Mouse (Mus musculus) intestine, embryonic 15.5 days (tissue): Measurements from ENCODE around the gene Cd72. TPM values are rescaled to one million over a fixed set of nuclear protein-coding genes. Genes with fewer than 3 reads are reported as not detected.

Source experiments
- ATAC-seq: fragments of 200-750 bp; cut with Nextera tagmentation; 2 replicates; pipeline ENCODE4 v1.8.0; 2017; ENCODE audit warnings: moderate TSS enrichment, moderate library complexity
- H3K27ac ChIP-seq: fragments of 300-500 bp; sonication (generic); 2 replicates; pipeline ENCODE4 v1.5.1; 2015; ENCODE audit warnings: mild to moderate bottlenecking, inconsistent platforms
- H3K27me3 ChIP-seq: fragments of 300-500 bp; sonication (generic); replicated peaks from 2 replicates; pipeline ENCODE4 v1.6.1; 2015; ENCODE audit warnings: inconsistent platforms
- H3K36me3 ChIP-seq: fragments of 300-500 bp; sonication (generic); 2 replicates; pipeline ENCODE4 v1.6.1; 2015; ENCODE audit warnings: inconsistent platforms
- H3K4me1 ChIP-seq: fragments of 300-500 bp; sonication (generic); replicated peaks from 2 replicates; pipeline ENCODE4 v1.6.1; 2015; ENCODE audit warnings: inconsistent platforms
- H3K4me2 ChIP-seq: fragments of 300-500 bp; sonication (generic); replicated peaks from 2 replicates; pipeline ENCODE4 v1.6.1; 2015; ENCODE audit warnings: mild to moderate bottlenecking, inconsistent platforms
- H3K4me3 ChIP-seq: fragments of 300-500 bp; sonication (generic); replicated peaks from 2 replicates; pipeline ENCODE4 v1.5.1; 2015; ENCODE audit warnings: inconsistent platforms
- H3K9ac ChIP-seq: fragments of 300-500 bp; sonication (generic); 2 replicates; pipeline ENCODE4 v1.6.1; 2015; ENCODE audit warnings: inconsistent platforms
- H3K9me3 ChIP-seq: fragments of 300-500 bp; sonication (generic); 2 replicates; pipeline ENCODE4 v1.6.1; 2016; ENCODE audit warnings: inconsistent platforms
- WGBS: fragments of 180-500 bp; shearing (Covaris S2); methylation state at CpG from one replicate; pipeline ENCODE4 v1.1.7; 2015; 5-methylcytosine and 5-hydroxymethylcytosine counted together
- polyA plus RNA-seq: library from polyadenylated mRNA; unstranded; fragments of >200 nt; fragmentation: Nextera tagmentation; extraction: Ambion mirVana; gene quantifications from 2 replicates; pipeline ENCODE4 v1.2.1, GENCODE M21; 2015

The Cd72 gene
- polyA plus RNA-seq, 1 experiment from 2014 or later: 2.9 TPM

DNA sequence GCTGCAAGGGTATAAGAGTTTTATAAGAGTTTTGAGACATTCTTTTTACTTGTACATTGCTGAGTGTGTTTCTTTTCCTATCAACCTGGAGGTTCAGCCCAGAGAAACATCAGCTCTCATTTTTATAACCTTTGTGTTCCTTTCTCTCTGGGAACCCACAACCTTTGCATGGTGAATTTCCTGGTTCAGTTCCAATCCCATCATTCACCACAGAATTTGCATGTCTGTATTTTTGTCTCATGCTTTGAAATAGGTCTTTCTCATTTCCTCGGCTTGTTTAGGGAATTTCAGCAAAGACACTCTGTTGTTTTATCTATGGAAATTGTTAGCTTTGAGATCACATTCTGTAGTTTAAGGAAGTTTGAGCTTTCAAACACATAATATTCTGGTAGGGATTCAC lies 19.2 kb upstream of the Cd72 start:
- Histone ChIP-seq H3K27ac (no peak overlapping the region), H3K4me3 (no peak overlapping the region), H3K4me2 (no peak overlapping the region), H3K27me3 (no peaks in the 10 kb centered on the region), H3K4me1 (no peaks in the 10 kb centered on the region), H3K9me3 (no peaks in the 10 kb centered on the region), H3K9ac (no peak overlapping the region), H3K36me3 (no peaks in the 10 kb centered on the region)
- no peak for ATAC-seq
- 63% methylated on average over 1 of the region's 1 CpGs for WGBS

DNA sequence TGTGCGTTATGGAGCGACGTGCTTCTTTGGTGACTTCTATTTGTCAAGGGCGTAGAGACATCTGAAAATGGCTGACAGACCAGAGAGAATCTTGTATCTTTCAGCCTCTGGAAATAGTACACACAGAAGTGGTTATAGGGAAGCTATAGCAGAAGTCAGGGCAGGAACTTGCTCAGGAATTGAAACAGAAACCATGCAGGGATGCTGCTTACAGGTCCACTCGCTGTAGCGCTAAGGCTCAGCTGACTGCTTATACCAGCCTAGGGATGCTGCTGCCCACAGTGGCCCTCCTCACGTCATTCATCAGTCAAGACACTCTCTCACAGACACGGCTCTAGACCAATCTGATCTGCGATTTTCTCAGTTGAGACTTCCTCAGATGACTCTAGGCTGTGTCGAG lies 15.9 kb upstream of the Cd72 start:
- no peak overlapping the region for H3K27ac ChIP-seq
- H3K4me1 ChIP-seq: no peaks in the 10 kb centered on the region
- ATAC-seq: no peak
- H3K36me3 ChIP-seq: no peaks in the 10 kb centered on the region
- H3K4me3 ChIP-seq: no peak overlapping the region
- no peaks in the 10 kb centered on the region for H3K9me3 ChIP-seq
- H3K27me3 ChIP-seq: no peaks in the 10 kb centered on the region
- H3K4me2 ChIP-seq: no peak overlapping the region
- WGBS: 86% methylated on average over 10 of the region's 10 CpGs
- no peak overlapping the region for H3K9ac ChIP-seq

- H3K36me3 ChIP-seq: no peaks in the 10 kb centered on the region
- WGBS: 85% methylated on average over 7 of the region's 7 CpGs
Observed at GRCm38 (mm10) chr4:43466872-43467271, 12.4 kb upstream of the Cd72 start.

GRCm38 (mm10) chr4:43465935-43466334 lies 11.5 kb upstream of the Cd72 start:
- Histone ChIP-seq H3K9me3 (no peaks in the 10 kb centered on the region), H3K9ac (no peak overlapping the region), H3K4me1 (no peaks in the 10 kb centered on the region), H3K27me3 (no peaks in the 10 kb centered on the region), H3K27ac (no peak overlapping the region), H3K4me3 (no peak overlapping the region), H3K4me2 (no peak overlapping the region), H3K36me3 (no peaks in the 10 kb centered on the region)
- no peak for ATAC-seq
- WGBS: 87% methylated on average over 6 of the region's 6 CpGs

More at GRCm38 (mm10) chr4:43466872-43467271, 12.4 kb upstream of the Cd72 start:
- Histone ChIP-seq H3K4me2 (no peak overlapping the region), H3K27ac (no peak overlapping the region), H3K4me3 (no peak overlapping the region), H3K27me3 (no peaks in the 10 kb centered on the region), H3K9me3 (no peaks in the 10 kb centered on the region), H3K4me1 (no peaks in the 10 kb centered on the region), H3K9ac (no peak overlapping the region)
- no peak for ATAC-seq

DNA sequence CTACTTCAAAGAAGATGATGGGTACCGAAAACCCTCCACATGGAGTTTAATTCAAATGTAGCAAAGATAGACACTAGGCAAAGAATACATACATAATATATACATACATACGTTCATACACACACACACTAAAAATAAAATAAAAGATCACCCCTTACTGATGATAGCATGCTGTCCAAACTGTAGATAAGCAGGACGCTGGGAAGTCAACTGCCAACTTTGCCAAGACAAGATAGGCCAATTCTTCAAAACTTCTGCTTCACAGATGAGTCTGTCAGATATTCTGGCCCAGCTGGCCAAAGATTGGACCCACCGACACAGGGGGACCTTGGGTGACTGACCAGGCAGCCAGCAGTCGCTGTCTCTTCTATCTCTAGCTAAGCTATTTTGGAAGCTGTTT lies 8.7 kb upstream of the Cd72 start:
- Histone ChIP-seq H3K4me2 (no peak overlapping the region), H3K4me3 (no peak overlapping the region), H3K4me1 (no peaks in the 10 kb centered on the region), H3K9me3 (no peaks in the 10 kb centered on the region), H3K27me3 (no peaks in the 10 kb centered on the region), H3K36me3 (no peaks in the 10 kb centered on the region), H3K9ac (no peak overlapping the region), H3K27ac (no peak overlapping the region)
- no peak for ATAC-seq
- WGBS: 91% methylated on average over 5 of the region's 5 CpGs

GRCm38 (mm10) chr4:43457124-43457523 lies 2.7 kb upstream of the Cd72 start:
- H3K27me3 ChIP-seq: peaks cover 17% of the 10 kb centered on the region
- H3K9ac ChIP-seq: no peak overlapping the region
- H3K4me2 ChIP-seq: no peak overlapping the region
- no peak for ATAC-seq
- WGBS: 23% methylated on average over 8 of the region's 8 CpGs
- H3K27ac ChIP-seq: no peak overlapping the region
- H3K36me3 ChIP-seq: no peaks in the 10 kb centered on the region
- H3K4me1 ChIP-seq: peaks cover 18% of the 10 kb centered on the region
- no peaks in the 10 kb centered on the region for H3K9me3 ChIP-seq
- no peak overlapping the region for H3K4me3 ChIP-seq

DNA sequence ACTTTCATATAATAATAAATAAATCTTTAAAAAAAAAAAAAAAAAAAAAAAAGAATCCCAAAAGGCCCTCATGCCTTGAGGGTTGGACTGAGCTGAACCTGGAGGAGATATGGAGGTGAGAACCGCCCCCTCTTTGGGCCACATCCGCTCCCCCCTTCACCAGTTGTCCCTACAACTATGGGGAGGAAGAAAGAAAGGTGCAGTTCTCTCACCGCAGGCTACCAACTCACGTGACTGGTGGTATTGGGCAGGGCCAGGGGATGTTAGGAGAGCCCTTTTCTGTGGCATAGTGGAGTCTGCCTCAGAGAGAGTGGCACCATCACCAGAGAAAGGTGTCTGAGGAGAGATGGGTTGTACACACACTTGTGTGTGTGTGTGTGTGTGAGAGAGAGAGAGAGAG lies 2.0 kb upstream of the Cd72 start:
- Histone ChIP-seq H3K27me3 (peaks cover 17% of the 10 kb centered on the region), H3K4me2 (no peak overlapping the region), H3K27ac (no peak overlapping the region), H3K9me3 (no peaks in the 10 kb centered on the region), H3K4me1 (peaks cover 18% of the 10 kb centered on the region), H3K36me3 (no peaks in the 10 kb centered on the region), H3K4me3 (no peak overlapping the region), H3K9ac (no peak overlapping the region)
- ATAC-seq: no peak
- 40% methylated on average over 4 of the region's 4 CpGs for WGBS

GRCm38 (mm10) chr4:43453413-43453812 lies 1.0 kb downstream of the Cd72 start:
- peak overlapping the region; percentile 13 for H3K4me3 ChIP-seq
- H3K27me3 ChIP-seq: peaks cover 17% of the 10 kb centered on the region
- H3K27ac ChIP-seq: no peak overlapping the region
- 4% methylated on average over 18 of the region's 18 CpGs for WGBS
- H3K4me1 ChIP-seq: peaks cover 18% of the 10 kb centered on the region
- no peaks in the 10 kb centered on the region for H3K36me3 ChIP-seq
- no peak for ATAC-seq
- H3K9ac ChIP-seq: peak overlapping the region; percentile 29; the same call in 1 of the 2 replicates
- peak overlapping the region; percentile 51 for H3K4me2 ChIP-seq
- no peaks in the 10 kb centered on the region for H3K9me3 ChIP-seq

DNA sequence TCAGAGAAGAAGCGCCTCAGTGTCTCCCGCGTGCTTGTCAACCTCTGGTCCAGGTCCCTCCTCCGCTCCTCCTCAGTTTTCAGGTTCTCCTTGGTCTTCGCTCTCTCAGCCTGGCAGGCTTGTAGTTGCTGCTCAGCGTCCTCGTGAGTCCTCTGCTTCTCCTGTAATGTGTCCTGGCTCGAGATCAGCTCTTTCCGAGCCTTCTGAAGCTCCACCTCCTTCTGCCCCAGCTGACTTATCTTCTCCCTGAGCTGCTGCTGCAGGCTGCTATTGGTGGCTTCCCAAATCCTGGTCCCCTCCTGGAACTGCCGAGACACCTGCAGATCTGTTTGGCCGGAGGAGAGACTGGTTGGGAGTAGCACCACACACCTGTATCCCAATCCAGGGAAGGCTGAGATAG lies 2.1 kb downstream of the Cd72 start:
- WGBS: 49% methylated on average over 11 of the region's 11 CpGs
- Histone ChIP-seq H3K9me3 (no peaks in the 10 kb centered on the region), H3K4me1 (peaks cover 18% of the 10 kb centered on the region), H3K4me3 (no peak overlapping the region), H3K27ac (no peak overlapping the region), H3K27me3 (peaks cover 17% of the 10 kb centered on the region), H3K4me2 (no peak overlapping the region), H3K9ac (no peak overlapping the region), H3K36me3 (peaks cover 9% of the 10 kb centered on the region; the same call in 1 of the 2 replicates)
- no peak for ATAC-seq

- H3K4me3 ChIP-seq: no peak overlapping the region
Observed at GRCm38 (mm10) chr4:43448554-43448953, 5.9 kb downstream of the Cd72 start.

GRCm38 (mm10) chr4:43447251-43447650 lies 7.2 kb downstream of the Cd72 start:
- Histone ChIP-seq H3K36me3 (peaks cover 31% of the 10 kb centered on the region), H3K4me1 (peaks cover 10% of the 10 kb centered on the region), H3K9me3 (no peaks in the 10 kb centered on the region), H3K4me2 (no peak overlapping the region), H3K4me3 (no peak overlapping the region), H3K27ac (no peak overlapping the region), H3K9ac (no peak overlapping the region), H3K27me3 (no peaks in the 10 kb centered on the region)
- ATAC-seq: no peak
- WGBS: 91% methylated on average over 13 of the region's 13 CpGs

More at GRCm38 (mm10) chr4:43448554-43448953, 5.9 kb downstream of the Cd72 start:
- Histone ChIP-seq H3K36me3 (peaks cover 31% of the 10 kb centered on the region), H3K27ac (no peak overlapping the region), H3K27me3 (peaks cover 9% of the 10 kb centered on the region; the same call in 1 of the 2 replicates), H3K9ac (no peak overlapping the region), H3K9me3 (no peaks in the 10 kb centered on the region), H3K4me1 (peaks cover 14% of the 10 kb centered on the region), H3K4me2 (no peak overlapping the region)
- ATAC-seq: no peak
- 82% methylated on average over 3 of the region's 3 CpGs for WGBS

DNA sequence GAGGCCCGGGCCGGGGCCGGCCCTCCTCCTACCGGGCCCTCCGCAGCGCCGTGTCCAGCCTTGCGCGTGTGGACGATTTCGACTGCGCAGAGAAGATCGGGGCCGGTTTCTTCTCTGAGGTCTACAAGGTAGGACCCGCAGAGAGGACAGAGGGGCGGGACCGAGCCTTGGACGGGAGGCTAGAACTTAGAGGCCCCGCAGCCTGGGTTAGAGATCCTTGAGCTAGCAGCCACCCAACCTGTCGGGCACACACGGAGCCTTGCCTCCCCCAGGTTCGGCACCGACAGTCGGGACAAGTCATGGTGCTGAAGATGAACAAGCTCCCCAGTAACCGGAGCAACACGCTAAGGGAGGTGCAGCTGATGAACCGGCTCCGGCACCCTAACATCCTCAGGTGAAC lies 10.9 kb downstream of the Cd72 start:
- Histone ChIP-seq H3K4me1 (peaks cover 10% of the 10 kb centered on the region), H3K4me3 (peak overlapping the region; percentile 89), H3K27me3 (no peaks in the 10 kb centered on the region), H3K9me3 (no peaks in the 10 kb centered on the region), H3K27ac (peak overlapping the region; percentile 89), H3K36me3 (peaks cover 31% of the 10 kb centered on the region), H3K4me2 (peak overlapping the region; percentile 97), H3K9ac (peak overlapping the region; percentile 99)
- ATAC-seq: peak; percentile 22
- under 1% methylated on average over 23 of the region's 28 CpGs for WGBS

GRCm38 (mm10) chr4:43442456-43443361 lies 11.7 kb downstream of the Cd72 start:
- Histone ChIP-seq H3K4me1 (peaks cover 10% of the 10 kb centered on the region), H3K9me3 (no peaks in the 10 kb centered on the region), H3K27me3 (no peaks in the 10 kb centered on the region), H3K4me3 (peak overlapping the region; percentile 89), H3K9ac (peak overlapping the region; percentile 99), H3K36me3 (peaks cover 27% of the 10 kb centered on the region), H3K4me2 (peak overlapping the region; percentile 97), H3K27ac (peak overlapping the region; percentile 89)
- WGBS: under 1% methylated on average over 85 of the region's 88 CpGs
- peak; percentile 85 for ATAC-seq
